Mouse (Mus musculus) limb, embryonic 13.5 days (tissue): ENCODE data around the gene Mbnl2. TPM values are rescaled to one million over a fixed set of nuclear protein-coding genes. Genes with fewer than 3 reads are reported as not detected.
A peak's percentile ranks its signal among the peaks of the same experiment; 100 is the strongest.

Experiments used
- ATAC-seq: fragments of 200-750 bp; cut with Nextera tagmentation; 2 replicates; pipeline ENCODE4 v1.8.0; 2017; ENCODE audit warnings: low read depth, moderate number of reproducible peaks, moderate TSS enrichment; ENCODE audit not compliant: low FRiP score
- H3K27ac ChIP-seq: fragments of 300-500 bp; sonication (generic); 2 replicates; pipeline ENCODE4 v1.5.1; 2015; ENCODE audit warnings: inconsistent platforms, mild to moderate bottlenecking, moderate library complexity
- H3K27me3 ChIP-seq: fragments of 300-500 bp; sonication (generic); 2 replicates; pipeline ENCODE4 v1.6.1; 2015; ENCODE audit warnings: mild to moderate bottlenecking, inconsistent platforms
- H3K36me3 ChIP-seq: fragments of 300-500 bp; sonication (generic); 2 replicates; pipeline ENCODE4 v1.6.1; 2015; ENCODE audit warnings: inconsistent platforms, mild to moderate bottlenecking, moderate library complexity
- H3K4me1 ChIP-seq: fragments of 300-500 bp; sonication (generic); 2 replicates; pipeline ENCODE4 v1.6.1; 2015; ENCODE audit warnings: inconsistent platforms
- H3K4me2 ChIP-seq: fragments of 300-500 bp; sonication (generic); replicated peaks from 2 replicates; pipeline ENCODE4 v1.6.1; 2015; ENCODE audit warnings: inconsistent platforms, mild to moderate bottlenecking, moderate library complexity
- H3K4me3 ChIP-seq: fragments of 300-500 bp; sonication (generic); 2 replicates; pipeline ENCODE4 v1.5.1; 2015; ENCODE audit warnings: moderate library complexity, mild to moderate bottlenecking, inconsistent platforms
- H3K9ac ChIP-seq: fragments of 300-500 bp; sonication (generic); 2 replicates; pipeline ENCODE4 v1.6.1; 2015; ENCODE audit warnings: mild to moderate bottlenecking, inconsistent platforms
- H3K9me3 ChIP-seq: fragments of 300-500 bp; sonication (generic); 2 replicates; pipeline ENCODE4 v1.6.1; 2016; ENCODE audit warnings: inconsistent platforms
- WGBS: fragments of 180-500 bp; shearing (Covaris S2); methylation state at CpG from one replicate; pipeline ENCODE4 v1.1.7; 2015; 5-methylcytosine and 5-hydroxymethylcytosine counted together
- polyA plus RNA-seq: library from polyadenylated mRNA; unstranded; fragments of >200 nt; fragmentation: Nextera tagmentation; extraction: Ambion mirVana; gene quantifications from 2 replicates; pipeline ENCODE4 v1.2.1, GENCODE M21; 2015

Gene Mbnl2
- polyA plus RNA-seq, 1 experiment from 2014 or later, result 127 TPM

DNA sequence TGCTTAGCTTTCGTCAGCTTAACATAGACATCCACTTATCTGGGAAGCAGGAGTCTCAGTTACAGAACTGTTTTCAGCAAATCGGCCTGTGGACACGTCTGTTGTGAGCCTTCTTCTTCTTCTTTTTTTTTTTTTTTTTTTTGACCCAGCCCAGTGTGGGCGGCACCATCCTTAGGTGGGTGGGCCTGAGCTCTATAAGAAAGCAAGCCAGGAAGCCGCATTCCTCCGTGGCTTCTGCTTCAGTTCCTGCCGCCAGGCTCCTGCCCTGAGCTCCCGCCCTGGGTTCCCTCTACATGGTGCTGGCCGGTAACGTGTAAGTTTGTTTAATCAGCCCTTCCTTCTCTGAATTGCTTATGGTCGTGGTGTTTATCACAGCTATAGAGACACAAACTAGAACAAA, 30.8 kb downstream of the Mbnl2 start:
- Histone ChIP-seq H3K27ac (no peak overlapping the region), H3K4me1 (peaks cover 66% of the 10 kb centered on the region), H3K9me3 (no peaks in the 10 kb centered on the region), H3K4me3 (no peak overlapping the region), H3K36me3 (0 out of 2 replicates have a peak, but pooled peaks cover 4% of the 10 kb centered on the region), H3K27me3 (no peaks in the 10 kb centered on the region), H3K9ac (no peak overlapping the region), H3K4me2 (no peak overlapping the region)
- ATAC-seq, result no peak
- WGBS, result 77% methylated on average over 11 of the region's 11 CpGs

GRCm38 (mm10) chr14:120307356-120307755, 31.9 kb downstream of the Mbnl2 start:
- Histone ChIP-seq H3K9me3 (no peaks in the 10 kb centered on the region), H3K4me3 (no peak overlapping the region), H3K36me3 (0 out of 2 replicates have a peak, but pooled peaks cover 4% of the 10 kb centered on the region), H3K9ac (no peak overlapping the region), H3K4me1 (peaks cover 75% of the 10 kb centered on the region), H3K4me2 (no peak overlapping the region), H3K27ac (no peak overlapping the region), H3K27me3 (no peaks in the 10 kb centered on the region)
- WGBS, result 63% methylated on average over 3 of the region's 3 CpGs
- no peak for ATAC-seq

- peaks cover 5% of the 10 kb centered on the region; the same call in 1 of the 2 replicates for H3K36me3 ChIP-seq
- H3K4me1 ChIP-seq, result peaks cover 75% of the 10 kb centered on the region
- no peak overlapping the region for H3K9ac ChIP-seq
- no peak overlapping the region for H3K4me2 ChIP-seq
- ATAC-seq, result no peak
- 64% methylated on average over 4 of the region's 4 CpGs for WGBS
- no peaks in the 10 kb centered on the region for H3K9me3 ChIP-seq
- H3K27ac ChIP-seq, result no peak overlapping the region
- H3K27me3 ChIP-seq, result no peaks in the 10 kb centered on the region
- H3K4me3 ChIP-seq, result no peak overlapping the region
Observed at GRCm38 (mm10) chr14:120307963-120308362, 32.5 kb downstream of the Mbnl2 start.

DNA sequence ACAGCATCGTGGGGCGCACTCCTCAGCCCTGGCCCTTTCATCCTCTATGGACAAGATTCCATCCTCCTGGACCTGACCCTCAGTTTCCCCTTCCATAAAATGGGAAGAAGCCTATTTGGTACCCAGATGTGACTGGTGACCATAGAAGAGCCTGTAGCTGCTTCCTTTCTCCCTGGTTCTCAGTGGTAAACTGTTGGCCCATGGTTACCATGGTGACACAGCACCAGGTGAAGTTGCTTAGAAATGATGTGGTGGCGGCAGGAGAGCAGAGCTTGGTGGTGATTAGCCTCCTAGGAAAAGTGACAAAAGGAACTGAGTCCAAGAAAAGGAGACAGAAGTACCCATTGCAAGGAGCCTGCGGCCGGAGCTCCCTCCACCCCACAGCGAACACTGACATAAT, 34.2 kb downstream of the Mbnl2 start:
- Histone ChIP-seq H3K27me3 (no peaks in the 10 kb centered on the region), H3K36me3 (peaks cover 22% of the 10 kb centered on the region), H3K4me2 (no peak overlapping the region), H3K4me3 (no peak overlapping the region), H3K9me3 (no peaks in the 10 kb centered on the region), H3K4me1 (peaks cover 65% of the 10 kb centered on the region), H3K27ac (no peak overlapping the region), H3K9ac (no peak overlapping the region)
- no peak for ATAC-seq
- 87% methylated on average over 6 of the region's 6 CpGs for WGBS

DNA sequence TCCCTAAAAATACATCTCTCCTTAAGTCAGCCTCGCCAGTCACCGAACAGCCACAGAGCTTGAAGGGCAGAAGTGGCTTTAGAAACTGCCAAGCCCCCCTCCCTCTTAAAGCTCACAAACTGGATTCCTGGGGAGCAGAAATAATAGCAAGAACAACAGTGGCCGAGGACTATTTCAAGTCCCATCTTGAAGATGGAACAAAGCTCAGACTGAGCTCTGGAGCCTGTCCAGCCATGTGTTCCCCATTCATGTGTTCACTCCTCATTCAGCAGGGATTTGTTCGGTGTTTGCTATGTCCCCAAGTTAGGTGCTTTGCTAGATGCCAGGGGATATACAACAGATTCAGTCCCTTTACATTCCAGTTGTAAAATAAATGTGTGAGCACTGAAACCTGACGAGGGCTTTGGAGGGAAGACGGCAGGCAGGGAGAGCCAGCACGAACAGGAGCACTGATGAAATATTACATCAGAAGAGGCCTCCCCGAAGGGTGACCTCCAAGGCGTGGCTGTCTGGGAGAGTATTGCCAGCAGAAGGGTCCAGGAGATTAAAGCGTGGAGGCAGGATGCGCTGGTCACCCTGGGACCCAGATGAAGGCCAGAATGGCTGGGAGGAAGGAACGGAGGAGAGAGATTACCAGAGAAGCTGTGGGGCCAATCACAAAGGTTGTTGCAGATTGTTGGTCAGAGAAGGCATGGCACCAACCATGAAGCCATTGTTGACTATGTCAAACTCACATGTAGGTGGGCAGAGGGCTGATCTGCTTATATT, 36.0 kb downstream of the Mbnl2 start:
- H3K27me3 ChIP-seq, result no peaks in the 10 kb centered on the region
- H3K36me3 ChIP-seq, result peaks cover 30% of the 10 kb centered on the region
- H3K9ac ChIP-seq, result 0 out of 2 replicates have a peak overlapping the region, but pooled peaks have one; percentile 31
- H3K4me1 ChIP-seq, result peaks cover 64% of the 10 kb centered on the region
- H3K4me2 ChIP-seq, result no peak overlapping the region
- 66% methylated on average over 12 of the region's 12 CpGs for WGBS
- ATAC-seq, result no peak
- no peak overlapping the region; the same call in 1 of the 2 replicates for H3K27ac ChIP-seq
- H3K4me3 ChIP-seq, result no peak overlapping the region
- H3K9me3 ChIP-seq, result no peaks in the 10 kb centered on the region

- whole genome bisulfite sequencing, result 63% methylated on average over 12 of the region's 12 CpGs
- Histone ChIP-seq H3K27me3 (no peaks in the 10 kb centered on the region), H3K4me2 (no peak overlapping the region), H3K9ac (no peak overlapping the region), H3K9me3 (no peaks in the 10 kb centered on the region), H3K4me1 (peaks cover 53% of the 10 kb centered on the region), H3K27ac (peak overlapping the region; percentile 28; the same call in 1 of the 2 replicates), H3K4me3 (no peak overlapping the region), H3K36me3 (peaks cover 34% of the 10 kb centered on the region)
- ATAC-seq, result peak; percentile 80
Observed at GRCm38 (mm10) chr14:120312661-120313406, 37.4 kb downstream of the Mbnl2 start.

- H3K36me3 ChIP-seq, result peaks cover 29% of the 10 kb centered on the region
- H3K27ac ChIP-seq, result no peak overlapping the region
- 77% methylated on average over 8 of the region's 8 CpGs for WGBS
- H3K9ac ChIP-seq, result no peak overlapping the region
- H3K9me3 ChIP-seq, result no peaks in the 10 kb centered on the region
- no peak for ATAC-seq
- H3K4me3 ChIP-seq, result no peak overlapping the region
- H3K4me1 ChIP-seq, result peaks cover 49% of the 10 kb centered on the region
- no peak overlapping the region for H3K4me2 ChIP-seq
- no peaks in the 10 kb centered on the region for H3K27me3 ChIP-seq
Observed at GRCm38 (mm10) chr14:120313466-120313865, 38.0 kb downstream of the Mbnl2 start.

GRCm38 (mm10) chr14:120315721-120316120, 40.3 kb downstream of the Mbnl2 start:
- H3K27ac ChIP-seq, result no peak overlapping the region
- H3K4me2 ChIP-seq, result no peak overlapping the region
- no peak overlapping the region for H3K4me3 ChIP-seq
- no peak overlapping the region for H3K9ac ChIP-seq
- WGBS, result 87% methylated on average over 5 of the region's 5 CpGs
- peaks cover 43% of the 10 kb centered on the region for H3K4me1 ChIP-seq
- peaks cover 39% of the 10 kb centered on the region for H3K36me3 ChIP-seq
- H3K27me3 ChIP-seq, result no peaks in the 10 kb centered on the region
- H3K9me3 ChIP-seq, result no peaks in the 10 kb centered on the region
- no peak for ATAC-seq

- Histone ChIP-seq H3K9ac (no peak overlapping the region), H3K4me3 (no peak overlapping the region), H3K4me1 (peaks cover 36% of the 10 kb centered on the region), H3K4me2 (no peak overlapping the region), H3K27me3 (no peaks in the 10 kb centered on the region), H3K27ac (no peak overlapping the region), H3K9me3 (no peaks in the 10 kb centered on the region), H3K36me3 (peaks cover 34% of the 10 kb centered on the region)
- ATAC-seq, result no peak
- 31% methylated on average over 6 of the region's 6 CpGs for WGBS
Observed at GRCm38 (mm10) chr14:120318326-120318935, 43.0 kb downstream of the Mbnl2 start.

DNA sequence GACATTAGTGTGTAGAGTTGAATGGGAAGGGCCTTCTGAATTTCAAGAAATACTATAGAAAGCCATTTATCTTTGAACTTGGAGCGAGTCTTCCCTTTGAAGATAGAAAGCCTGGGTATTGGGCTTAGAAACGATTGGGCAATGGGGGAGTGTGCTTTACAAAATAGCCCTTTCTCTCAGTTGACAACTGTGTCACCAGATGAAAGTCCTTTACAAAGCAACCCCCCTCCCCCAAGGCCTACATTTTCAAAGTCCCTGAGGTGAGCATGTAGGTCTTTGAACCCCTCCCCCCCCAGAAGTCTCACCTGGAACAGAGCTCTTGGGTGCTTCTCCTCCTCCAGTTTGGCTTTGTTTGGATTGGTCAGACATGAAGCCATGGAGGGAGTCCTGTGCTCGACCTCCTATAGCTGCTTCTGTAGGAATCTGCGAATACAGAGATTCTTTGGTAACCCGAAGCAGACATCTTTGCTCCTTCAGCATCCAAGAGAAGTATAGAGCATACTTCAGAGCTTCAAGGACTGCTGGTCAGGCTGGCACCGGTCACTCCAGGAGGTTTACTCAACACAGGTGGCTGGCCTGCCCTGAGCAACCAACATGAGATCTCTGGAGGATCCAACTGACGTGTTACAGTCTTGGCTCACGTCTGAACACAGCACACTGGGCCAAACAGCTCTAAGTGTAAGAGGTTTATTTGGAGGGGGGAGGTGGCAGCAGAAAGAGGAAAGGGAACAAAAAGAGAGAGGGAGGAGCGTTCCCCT, 43.7 kb downstream of the Mbnl2 start:
- H3K4me3 ChIP-seq, result no peak overlapping the region
- H3K4me1 ChIP-seq, result peaks cover 36% of the 10 kb centered on the region
- no peaks in the 10 kb centered on the region for H3K27me3 ChIP-seq
- no peak for ATAC-seq
- H3K4me2 ChIP-seq, result no peak overlapping the region
- no peaks in the 10 kb centered on the region for H3K9me3 ChIP-seq
- no peak overlapping the region for H3K9ac ChIP-seq
- H3K27ac ChIP-seq, result 0 out of 2 replicates have a peak overlapping the region, but pooled peaks have one; percentile 10
- WGBS, result 63% methylated on average over 9 of the region's 9 CpGs
- peaks cover 27% of the 10 kb centered on the region for H3K36me3 ChIP-seq

- peaks cover 46% of the 10 kb centered on the region for H3K4me1 ChIP-seq
- no peaks in the 10 kb centered on the region for H3K9me3 ChIP-seq
- peak overlapping the region; percentile 34; the same call in 1 of the 2 replicates for H3K27ac ChIP-seq
- no peak overlapping the region for H3K4me3 ChIP-seq
- no peaks in the 10 kb centered on the region for H3K27me3 ChIP-seq
- no peak overlapping the region for H3K9ac ChIP-seq
- 89% methylated on average over 8 of the region's 8 CpGs for WGBS
- ATAC-seq, result no peak
- H3K4me2 ChIP-seq, result no peak overlapping the region
- H3K36me3 ChIP-seq, result peaks cover 32% of the 10 kb centered on the region
Observed at GRCm38 (mm10) chr14:120322041-120322440, 46.6 kb downstream of the Mbnl2 start.
